Mouse (Mus musculus): Measurements from ENCODE around the gene Mrtfb. TPM values are rescaled to one million over a fixed set of nuclear protein-coding genes. Genes with fewer than 3 reads are reported as not detected.
A peak's percentile ranks its signal among the peaks of the same experiment; 100 is the strongest.

Gene Mrtfb
- total RNA-seq, 4 experiments from 2014 or later, result 24.7 to 25.9 (median 25.6) TPM

- no peak for DNase-seq (ENCODE audit: low spot score in 2 of 2)
Measured at GRCm38 (mm10) chr16:13435627-13436026, 179.3 kb downstream of the Mrtfb start.

- peak; percentile 94 to 95 for DNase-seq (ENCODE audit: low spot score in 2 of 2)
Measured at GRCm38 (mm10) chr16:13437037-13437769, 180.9 kb downstream of the Mrtfb start.

- DNase-seq (ENCODE audit: low spot score in 2 of 2), result peak in 1 of 2 experiments; percentile 27
Measured at GRCm38 (mm10) chr16:13437770-13438372, 181.6 kb downstream of the Mrtfb start.

GRCm38 (mm10) chr16:13440468-13440867, 184.2 kb downstream of the Mrtfb start:
- peak in 1 of 2 experiments; percentile 28 for DNase-seq (ENCODE audit: low spot score in 2 of 2)

GRCm38 (mm10) chr16:13443764-13444163, 187.5 kb downstream of the Mrtfb start:
- DNase-seq (ENCODE audit: low spot score in 2 of 2), result no peak

- no peak for DNase-seq (ENCODE audit: low spot score in 2 of 2)
Measured at GRCm38 (mm10) chr16:13445461-13445860, 189.2 kb downstream of the Mrtfb start.

GRCm38 (mm10) chr16:13446488-13446887, 190.2 kb downstream of the Mrtfb start:
- no peak for DNase-seq (ENCODE audit: low spot score in 2 of 2)

- DNase-seq (ENCODE audit: low spot score in 2 of 2), result no peak
Measured at GRCm38 (mm10) chr16:13446971-13447283, 190.6 kb downstream of the Mrtfb start.

GRCm38 (mm10) chr16:13447284-13448050, 191.2 kb downstream of the Mrtfb start:
- peak in 1 of 2 experiments; percentile 42 for DNase-seq (ENCODE audit: low spot score in 2 of 2)

- peak; percentile 53 to 65 for DNase-seq (ENCODE audit: low spot score in 2 of 2)
Measured at GRCm38 (mm10) chr16:13448051-13448705, 191.9 kb downstream of the Mrtfb start.

- DNase-seq (ENCODE audit: low spot score in 2 of 2), result no peak
Measured at GRCm38 (mm10) chr16:13448706-13449090, 192.4 kb downstream of the Mrtfb start.

GRCm38 (mm10) chr16:13449491-13449890, 193.2 kb downstream of the Mrtfb start:
- DNase-seq (ENCODE audit: low spot score in 2 of 2), result no peak

- DNase-seq (ENCODE audit: low spot score in 2 of 2), result no peak
Measured at GRCm38 (mm10) chr16:13450831-13451230, 194.6 kb downstream of the Mrtfb start.

- DNase-seq (ENCODE audit: low spot score in 2 of 2), result no peak
Measured at GRCm38 (mm10) chr16:13451991-13452390, 195.7 kb downstream of the Mrtfb start.

GRCm38 (mm10) chr16:13452661-13453060, 196.4 kb downstream of the Mrtfb start:
- peak; percentile 63 to 70 for DNase-seq (ENCODE audit: low spot score in 2 of 2)

- DNase-seq (ENCODE audit: low spot score in 2 of 2), result no peak
Measured at GRCm38 (mm10) chr16:13454026-13454600, 197.8 kb downstream of the Mrtfb start.

GRCm38 (mm10) chr16:13455560-13455959, 199.3 kb downstream of the Mrtfb start:
- peak; percentile 75 to 91 for DNase-seq (ENCODE audit: low spot score in 2 of 2)

- DNase-seq (ENCODE audit: low spot score in 2 of 2), result no peak
Measured at GRCm38 (mm10) chr16:13458556-13458955, 202.3 kb downstream of the Mrtfb start.

GRCm38 (mm10) chr16:13460071-13460470, 203.8 kb downstream of the Mrtfb start:
- peak; percentile 34 to 49 for DNase-seq (ENCODE audit: low spot score in 2 of 2)

GRCm38 (mm10) chr16:13460777-13461408, 204.6 kb downstream of the Mrtfb start:
- DNase-seq (ENCODE audit: low spot score in 2 of 2), result no peak

- DNase-seq (ENCODE audit: low spot score in 2 of 2), result no peak
Measured at GRCm38 (mm10) chr16:13464662-13465061, 208.4 kb downstream of the Mrtfb start.

Measured in gastrocnemius, adult 8-10 months (tissue).